Mouse (Mus musculus): ENCODE data around the gene Lrrc55.

DNA sequence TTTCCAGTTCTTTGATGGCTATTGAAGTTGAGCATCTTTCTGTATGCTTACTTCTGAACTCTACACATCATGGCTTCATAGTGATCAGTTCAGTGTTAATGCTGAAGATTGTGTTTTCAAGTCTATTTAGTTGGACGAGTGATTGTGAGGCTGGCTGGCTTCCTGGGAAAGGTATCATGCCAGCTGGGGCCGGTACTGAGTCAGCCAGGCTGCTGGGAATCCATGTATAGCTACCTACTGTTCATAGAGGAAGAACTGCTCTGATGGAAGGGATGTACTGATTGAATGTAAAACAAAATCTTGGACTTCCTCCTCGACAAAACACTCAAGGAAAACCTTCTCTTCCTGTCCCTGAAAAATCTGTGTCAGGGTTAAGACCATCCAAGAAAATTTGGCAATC lies 51.7 kb downstream of the Lrrc55 start:
- TF ChIP-seq CTCF (conservative IDR thresholded peaks at IDR 0.05; ENCODE audit: insufficient read depth, insufficient read length, low read depth, low read length) (no peak), POLR2A (IDR thresholded peaks at IDR 0.05; ENCODE audit: low read depth, low read length) (no peak)
